Comparison of ENCODE assay signal across 20 mouse cellular contexts in genomic region chr9:25140330-25140729, GRCm38 (mm10). TPM values are rescaled to one million over a fixed set of nuclear protein-coding genes. Genes with fewer than 3 reads are reported as not detected.
DNase-seq lines count a peak whose midpoint lies in the region; ATAC-seq and TF ChIP-seq lines count a peak whose summit lies in the region.
"Had no signal": no experiment of that assay in that cellular context is flagged by ENCODE, and none has a peak within 500 bp of the region (broad histone marks: within the 10 kb centered on the region; RNA-seq: fewer than 3 reads in every experiment).

No protein-coding gene starts in this region.

- H3K4me1 ChIP-seq in liver, adult 2 months (ENCODE audit: control insufficient read depth, insufficient read depth, low read length): peaks cover 1% of the 10 kb centered on the region; the same call in 1 of the 2 replicates
- H3K4me1 ChIP-seq: embryonic facial prominence, embryonic 13.5 days; forebrain, embryonic 13.5 days; limb, embryonic 15.5 days; midbrain, embryonic 13.5 days had no signal

- no peak for TF ChIP-seq CTCF in liver, adult 2 months (IDR thresholded peaks at IDR 0.05; ENCODE audit: low read depth, low read length)

- no peak for TF ChIP-seq POLR2A in liver, adult 2 months (IDR thresholded peaks at IDR 0.05; ENCODE audit: extremely low read depth, insufficient read depth, low read length)

- no peak overlapping the region for H3K9ac ChIP-seq in liver, adult 2 months (ENCODE audit: low read depth, low read length)
- H3K9ac ChIP-seq: embryonic facial prominence, embryonic 13.5 days; forebrain, embryonic 13.5 days; limb, embryonic 15.5 days; midbrain, embryonic 13.5 days had no signal

- H3K79me2 ChIP-seq in liver, adult 2 months (ENCODE audit: control insufficient read depth, insufficient read depth, low read length): peaks cover 6% of the 10 kb centered on the region; the same call in 1 of the 2 replicates

- WGBS in liver, adult 2 months: 22% methylated on average over 1 of the region's 1 CpGs

- DNase-seq in cerebellum, postnatal 14 days: peak; percentile 14 to 20
- no peak for DNase-seq in cerebellum, adult 11 months
- DNase-seq in liver, adult 2 months (ENCODE audit: extremely low read depth, low read depth, low spot score): peak; percentile 64
- no peak for DNase-seq in liver
- peak; percentile 35 for DNase-seq in fibroblast of lung, adult 2 months (ENCODE audit: low read depth)
- peak; percentile 48 for DNase-seq in kidney, postnatal 14 days
- DNase-seq in thymus, postnatal 14 days: no peak
- DNase-seq: thymus, adult 2 months had no signal

- H3K4me3 ChIP-seq in liver, adult 2 months (ENCODE audit: insufficient read depth, low read depth, low read length): no peak overlapping the region
- H3K4me3 ChIP-seq: embryonic facial prominence, embryonic 13.5 days; forebrain, embryonic 13.5 days; limb, embryonic 15.5 days; midbrain, embryonic 13.5 days had no signal

- no peaks in the 10 kb centered on the region for H3K36me3 ChIP-seq in liver, adult 2 months (ENCODE audit: control insufficient read depth, insufficient read depth, low read length)
- H3K36me3 ChIP-seq: limb, embryonic 15.5 days; midbrain, embryonic 13.5 days had no signal

- no peak for ATAC-seq in frontal cortex, adult (ENCODE audit: low TSS enrichment)
- ATAC-seq: forebrain, embryonic 13.5 days; hindbrain, embryonic 16.5 days; midbrain, embryonic 13.5 days had no signal

- H3K27me3 ChIP-seq in liver, adult 2 months (ENCODE audit: control insufficient read depth, insufficient read depth, low read length): no peaks in the 10 kb centered on the region
- H3K27me3 ChIP-seq: embryonic facial prominence, embryonic 13.5 days; forebrain, embryonic 13.5 days; limb, embryonic 15.5 days; midbrain, embryonic 13.5 days had no signal

- no peak overlapping the region for H3K27ac ChIP-seq in liver, adult 2 months (replicated peaks; ENCODE audit: insufficient read depth, low read depth, low read length)
- H3K27ac ChIP-seq: embryonic facial prominence, embryonic 13.5 days; forebrain, embryonic 13.5 days; limb, embryonic 15.5 days; midbrain, embryonic 13.5 days had no signal

RNA-seq across cellular contexts. Expression of gene Herpud2, which starts 11.3 kb away (rescaled TPM):
- 11.5 and 14.9 TPM in 2 replicates for total RNA-seq in liver, adult 2 months (2014; rRNA removed)
- 17.6 and 19.9 TPM in 2 replicates for polyA plus RNA-seq in liver, adult 2 months (2012; rRNA removed)

RNA-seq across cellular contexts. Expression of gene Gm10181, which starts 51.1 kb away (rescaled TPM):
- total RNA-seq in liver, adult 2 months (2014; rRNA removed): not detected in 2 replicates
- polyA plus RNA-seq in liver, adult 2 months (2012; rRNA removed): not detected in 2 replicates
- total RNA-seq: ES-E14; gastrocnemius, postnatal 36 days; left cerebral cortex, adult 8-10 months had no signal
- polyA plus RNA-seq: C2C12; embryonic facial prominence, embryonic 13.5 days; forebrain, embryonic 13.5 days; heart, postnatal 0 days; hindbrain, embryonic 16.5 days; limb, embryonic 15.5 days; lung, embryonic 16.5 days; midbrain, embryonic 13.5 days; thymus, adult 2 months had no signal

Comparison
In these comparisons a context has a peak if more than half of its experiments do, and no peak if none do; other contexts are left out.
1. DNase-seq: peak in cerebellum, postnatal 14 days (2 of 2), liver, adult 2 months (single experiment), fibroblast of lung, adult 2 months (single experiment) and kidney, postnatal 14 days (single experiment); none in cerebellum, adult 11 months (single experiment), liver (single experiment) and thymus, postnatal 14 days (single experiment).